Mouse (Mus musculus) fibroblast of lung, adult 2 months (primary cell): ENCODE results near the gene Fscn3.

Experiments used
- DNase-seq: peaks from one replicate; pipeline ENCODE4 v3.0.0-alpha.2; 2011; ENCODE audit warnings: low read depth

Gene Fscn3

DNA sequence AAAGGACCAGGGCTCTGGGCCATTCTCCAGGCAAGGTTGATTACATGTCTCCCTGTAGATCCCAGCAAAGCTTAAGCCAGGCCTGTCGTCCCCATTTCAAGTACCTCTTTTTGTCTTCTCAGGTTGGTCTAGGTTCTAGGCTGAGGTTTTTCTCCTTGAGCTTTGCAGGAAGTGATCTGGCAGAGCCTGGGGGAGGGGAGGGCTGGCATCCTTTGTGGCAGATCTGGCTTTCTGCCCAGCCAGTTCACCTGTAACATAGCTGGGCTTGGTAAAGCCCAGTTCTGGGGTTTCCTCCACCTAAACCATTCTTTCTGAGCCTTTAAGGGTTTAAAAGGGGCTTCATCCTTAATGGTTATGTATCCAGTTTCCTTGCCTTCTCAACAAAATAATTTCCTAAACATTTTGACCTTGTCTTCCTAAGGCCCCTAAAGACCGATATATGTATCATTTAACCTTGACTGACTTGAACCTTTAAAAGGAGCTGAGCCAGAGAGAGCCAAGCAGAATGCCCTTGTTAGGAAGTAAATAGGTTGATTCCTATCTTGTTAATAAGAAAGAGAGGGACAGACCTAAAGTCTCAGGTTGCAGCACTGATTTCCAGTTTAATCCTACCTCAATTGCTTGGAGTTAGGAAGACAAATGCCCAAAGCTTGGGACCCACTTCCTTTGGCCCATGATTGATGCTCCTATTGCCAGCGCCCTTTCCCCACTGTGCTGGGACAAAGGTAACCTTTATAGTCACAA, at the start of gene Fscn3:
Gene Fscn3 (plus strand): TSS at position 694 of the 744 bp plus-strand sequence.
- DNase-seq = no peak

DNA sequence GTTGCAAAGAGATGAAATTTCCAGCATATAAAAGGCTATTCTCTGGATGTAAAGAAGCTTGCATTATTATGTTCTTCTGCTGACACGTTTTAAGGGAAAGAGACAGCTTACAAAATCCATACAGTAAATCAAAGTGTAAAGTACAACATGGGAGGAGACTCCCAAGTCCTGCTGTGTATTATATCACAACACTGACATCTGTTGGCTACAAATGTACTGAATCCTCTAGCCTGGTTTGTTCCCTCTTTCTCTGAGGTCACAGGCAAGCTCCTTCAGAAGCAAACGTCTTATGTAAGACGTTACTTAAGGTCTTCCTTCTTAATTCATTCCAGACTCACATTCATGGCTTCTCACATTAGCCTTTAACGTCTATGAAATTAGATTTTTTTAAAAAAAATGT, 45.6 kb upstream of the Fscn3 start:
- DNase-seq = no peak

DNA sequence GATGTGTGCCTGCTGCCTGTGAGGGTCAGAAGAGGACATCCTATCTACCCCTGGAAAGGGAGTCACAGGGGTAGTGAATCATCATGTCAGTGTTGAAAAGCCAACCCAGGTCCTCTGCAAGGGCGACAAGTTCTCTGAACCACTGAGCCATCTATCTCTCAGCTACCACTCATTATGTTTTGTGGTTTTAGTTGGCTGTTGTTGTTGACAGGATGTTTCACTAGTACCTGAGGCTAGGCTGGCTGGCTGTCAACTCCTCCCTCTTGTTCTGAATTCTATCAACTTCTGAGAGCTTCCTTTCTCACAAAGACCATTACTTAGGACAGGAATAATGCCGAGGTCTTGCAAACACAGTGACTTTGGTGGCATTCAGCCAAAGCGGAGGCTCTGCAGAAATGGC, 42.4 kb upstream of the Fscn3 start:
- DNase-seq = no peak

DNA sequence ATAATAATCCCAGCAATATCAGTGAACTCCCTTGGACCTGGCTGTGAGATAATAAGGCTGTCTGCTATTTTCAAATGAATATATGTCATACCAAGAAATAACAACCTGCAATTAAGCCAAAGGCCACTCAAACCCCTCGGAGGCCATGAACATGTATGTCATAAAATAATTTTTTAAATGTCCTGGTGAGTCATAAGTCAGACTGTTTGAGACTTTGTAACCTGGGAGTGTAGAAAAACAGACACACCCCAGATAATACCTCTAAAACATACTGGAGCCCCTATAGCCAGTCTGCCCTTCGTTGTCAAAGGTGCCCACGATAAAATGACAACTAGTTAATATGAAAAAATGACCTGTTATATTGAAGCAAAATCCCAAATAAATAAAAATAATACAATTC, 38.6 kb upstream of the Fscn3 start:
- DNase-seq = no peak

DNA sequence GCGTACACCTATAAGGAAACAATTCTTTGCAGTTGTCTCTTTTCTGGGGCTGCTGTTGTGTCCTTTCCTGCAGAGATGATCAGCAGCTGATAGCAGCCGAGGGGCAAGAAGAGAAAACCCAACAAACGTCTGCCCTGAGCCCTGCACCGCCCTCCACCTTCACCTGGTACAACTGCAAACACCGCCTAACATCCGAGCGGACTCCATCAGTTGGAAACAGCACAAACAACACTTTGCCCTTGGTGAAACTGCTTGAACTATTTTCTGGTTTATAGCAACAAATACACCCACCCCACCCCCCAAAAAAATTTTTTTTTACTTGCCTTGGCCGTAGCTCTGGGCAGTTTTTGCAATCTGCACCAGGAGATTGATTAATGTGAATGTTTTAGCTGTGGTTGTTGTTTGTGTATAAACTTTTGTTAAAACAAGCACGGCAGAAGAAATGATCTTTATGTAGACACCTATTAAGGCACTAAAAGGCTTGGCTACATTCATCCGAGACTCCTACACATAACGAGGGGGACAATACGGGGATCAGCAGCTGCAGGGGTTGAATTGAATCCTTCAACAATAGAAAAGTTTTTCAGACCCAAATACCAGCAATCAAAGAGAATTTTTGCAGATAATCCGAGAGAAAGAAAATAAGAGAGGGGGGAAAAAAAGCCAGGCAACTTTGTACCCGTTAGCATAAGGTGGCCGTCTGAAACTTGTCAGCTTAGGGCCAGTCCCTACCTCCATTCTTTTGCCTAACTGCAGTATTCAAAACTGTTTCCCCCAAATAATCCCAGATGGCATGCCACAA, 31.3 kb upstream of the Fscn3 start:
- DNase-seq = no peak

DNA sequence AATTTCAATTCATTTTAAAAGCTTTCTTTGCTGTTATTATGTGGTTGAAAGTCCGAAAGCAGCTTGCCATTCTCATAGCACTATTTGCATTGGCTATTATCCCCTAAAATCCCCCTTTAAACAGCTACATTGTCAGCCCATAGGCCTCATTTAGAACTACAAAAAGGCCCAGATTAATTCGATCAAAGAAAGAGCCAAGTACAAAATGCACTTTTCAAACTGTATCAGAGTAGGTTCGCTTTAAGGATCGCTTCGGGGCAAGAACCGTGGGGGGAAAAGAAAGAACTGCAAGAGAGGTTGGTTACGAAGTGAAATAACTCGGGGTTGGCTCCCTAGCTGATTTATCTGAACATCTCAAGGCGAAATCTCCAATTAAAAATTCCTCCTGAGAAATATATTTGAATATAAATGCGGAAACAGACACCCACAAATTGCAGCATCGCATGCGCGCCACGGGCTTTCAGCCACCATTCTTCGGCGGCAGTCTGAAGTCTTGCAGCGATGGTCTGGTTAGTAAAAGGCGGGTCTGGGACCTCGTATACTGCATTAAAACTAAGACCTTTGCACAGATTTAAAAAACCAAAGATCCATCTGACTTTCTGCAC, 30.6 kb upstream of the Fscn3 start:
- DNase-seq = no peak

DNA sequence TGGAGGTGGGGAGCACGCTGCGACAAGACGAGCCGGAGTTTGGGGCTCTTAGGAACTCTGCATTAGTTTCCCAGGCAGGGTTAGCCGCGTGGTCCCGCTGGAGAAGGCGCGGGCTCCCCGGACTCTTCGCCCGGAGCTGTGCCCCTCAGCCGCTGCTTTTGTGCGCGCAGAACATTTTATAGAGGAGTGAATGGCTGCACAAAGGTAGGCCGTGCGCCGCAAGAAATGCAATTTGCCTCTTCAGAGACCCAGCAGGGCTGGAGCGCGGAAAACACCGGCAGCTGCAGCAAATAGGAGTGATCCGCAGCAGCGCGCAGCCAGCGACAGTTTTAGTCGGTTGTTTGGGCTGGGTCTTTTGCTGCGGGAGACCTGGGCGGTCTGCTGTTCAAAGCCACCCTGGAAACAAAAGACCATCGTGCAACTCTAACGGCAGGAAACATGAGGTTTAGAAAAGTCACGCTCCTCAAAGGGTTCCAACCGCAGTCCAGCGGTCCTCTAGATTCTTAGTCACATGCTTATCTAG, 29.8 kb upstream of the Fscn3 start, which contains the start of gene Zfp800:
Gene Zfp800 (minus strand): TSS at position 325 of the 523 bp plus-strand sequence.
- DNase-seq = no peak

DNA sequence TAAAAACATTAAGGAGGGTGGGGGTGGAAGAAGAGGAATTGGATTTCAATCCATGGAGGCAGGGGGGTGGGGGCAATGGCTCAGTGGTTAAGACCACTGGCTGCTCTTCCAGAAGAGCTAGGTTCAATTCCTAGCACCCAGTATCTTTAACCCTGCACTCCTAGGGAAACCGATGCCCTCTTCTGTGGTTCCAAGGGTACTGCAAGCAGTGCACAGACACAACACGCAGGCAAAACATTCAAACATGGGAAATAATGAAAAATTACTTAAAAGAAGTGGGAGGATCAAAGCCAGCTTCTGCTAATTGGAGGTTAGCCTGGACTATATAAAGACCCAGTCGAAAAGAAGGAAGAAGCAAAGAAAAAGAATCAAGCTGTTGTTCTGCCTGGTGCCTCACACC, 28.9 kb upstream of the Fscn3 start:
- no peak for DNase-seq

DNA sequence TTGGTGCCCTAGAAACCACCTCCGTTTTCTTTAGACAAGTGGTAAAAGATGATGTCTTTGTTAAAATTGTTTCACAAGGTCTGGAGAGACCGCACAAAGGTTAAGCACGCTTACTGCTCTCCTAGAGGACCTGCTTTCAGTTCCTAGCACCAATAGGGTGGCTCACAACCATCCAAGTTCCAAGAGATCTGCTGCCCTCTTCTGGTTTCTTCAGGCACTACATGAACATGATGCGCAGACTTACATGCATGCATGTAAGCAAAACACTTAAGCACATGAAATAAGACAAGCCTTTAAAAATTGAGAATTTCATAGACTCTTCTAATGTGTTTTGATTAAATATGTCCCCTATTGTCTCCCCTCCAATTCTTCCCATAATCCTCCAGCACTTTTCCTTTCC, 27.8 kb upstream of the Fscn3 start:
- DNase-seq = no peak

DNA sequence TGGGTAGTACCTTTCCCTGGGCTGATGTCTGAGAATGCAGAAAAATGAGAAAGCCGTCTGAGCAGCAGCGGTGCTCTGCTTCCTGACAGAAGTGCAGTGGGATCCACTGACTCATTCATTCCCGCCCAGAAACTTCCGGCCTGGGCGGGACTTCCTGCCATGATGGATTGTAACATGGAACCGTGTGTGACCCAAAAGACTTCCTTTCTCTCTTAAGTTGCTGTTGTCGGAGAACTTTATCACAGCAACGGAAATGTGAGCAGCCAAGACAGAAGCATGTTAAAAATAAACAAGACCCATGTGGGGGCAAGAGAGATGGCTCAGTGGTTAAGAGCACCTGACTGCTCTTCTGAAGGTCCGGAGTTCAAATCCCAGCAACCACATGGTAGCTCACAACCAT, 17.5 kb upstream of the Fscn3 start:
- no peak for DNase-seq

DNA sequence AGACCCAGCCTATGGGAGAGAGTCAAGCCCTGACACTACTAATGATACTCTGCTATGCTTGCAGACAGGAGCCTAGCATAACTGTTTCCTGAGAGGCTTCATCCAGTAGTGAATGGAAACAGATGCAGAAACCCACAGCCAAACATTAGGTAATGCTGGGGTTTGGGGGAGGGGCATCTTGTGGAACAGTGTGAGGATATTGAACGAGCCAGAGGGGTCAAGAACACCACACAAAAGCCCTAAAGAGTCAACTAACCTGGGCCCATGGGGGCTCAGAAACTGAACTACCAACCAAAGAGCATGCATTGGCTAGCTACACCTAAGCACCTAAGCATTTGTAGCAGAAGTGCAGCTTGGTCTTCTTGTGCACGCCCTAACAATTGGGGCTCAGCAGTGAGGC, 16.4 kb upstream of the Fscn3 start:
- DNase-seq = no peak

DNA sequence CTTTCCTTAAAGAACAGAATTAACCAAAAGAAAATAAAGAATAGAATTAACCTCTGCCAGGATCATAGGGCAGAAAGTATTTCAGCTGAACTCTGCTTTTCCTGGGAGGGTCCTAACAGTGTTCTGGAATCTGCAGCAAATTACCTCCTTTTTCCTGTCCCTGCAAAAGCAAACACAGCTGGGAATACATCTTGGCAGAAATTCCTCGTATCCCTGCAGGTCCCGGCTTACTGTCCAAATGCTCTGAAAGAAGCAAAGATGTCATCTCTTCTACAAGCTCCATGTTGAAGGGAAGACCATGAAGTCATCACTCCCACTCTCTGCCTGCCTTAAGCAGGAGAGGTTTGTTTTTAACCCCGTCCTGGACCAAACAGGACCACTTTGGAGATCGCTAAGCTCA, 10.6 kb upstream of the Fscn3 start:
- no peak for DNase-seq

DNA sequence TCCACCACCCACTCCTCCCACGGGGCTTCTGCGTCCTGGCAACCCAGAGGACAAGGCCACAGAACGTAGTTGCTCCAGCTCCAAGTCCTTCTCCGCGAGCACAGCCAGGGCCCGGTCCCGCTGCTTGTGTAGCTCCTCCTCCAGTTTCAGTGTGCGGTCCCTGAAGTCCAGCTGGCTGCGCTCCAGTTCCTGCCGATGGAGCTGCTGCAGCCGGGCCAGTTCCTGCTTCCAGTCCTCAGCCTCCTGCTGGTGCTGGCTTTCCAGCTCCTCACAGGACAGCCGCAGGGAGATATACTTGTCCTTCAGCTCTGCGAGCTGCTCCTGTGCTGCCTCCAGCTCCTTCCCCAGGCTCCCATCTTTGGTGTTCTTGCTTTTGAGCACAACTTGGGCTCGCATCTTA, 9.1 kb upstream of the Fscn3 start:
- DNase-seq = no peak

DNA sequence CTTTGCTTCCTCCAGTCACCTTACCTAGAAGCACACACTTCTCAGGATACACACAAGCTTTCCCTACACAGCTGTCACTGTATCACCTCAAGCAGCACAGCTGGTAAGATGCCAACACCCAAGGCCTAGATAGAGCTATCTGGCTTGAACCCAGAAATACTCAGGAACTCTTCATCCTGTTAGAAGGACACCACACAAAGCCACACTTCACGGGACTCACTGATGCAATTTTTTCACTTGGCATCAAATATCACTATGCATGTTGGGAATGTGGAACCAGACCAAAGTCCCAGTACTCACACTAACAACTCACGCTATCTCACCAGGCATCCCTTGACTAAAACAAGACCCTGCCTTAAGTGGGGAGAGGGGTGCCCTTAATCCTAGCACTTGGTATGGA, 7.9 kb upstream of the Fscn3 start:
- no peak for DNase-seq

DNA sequence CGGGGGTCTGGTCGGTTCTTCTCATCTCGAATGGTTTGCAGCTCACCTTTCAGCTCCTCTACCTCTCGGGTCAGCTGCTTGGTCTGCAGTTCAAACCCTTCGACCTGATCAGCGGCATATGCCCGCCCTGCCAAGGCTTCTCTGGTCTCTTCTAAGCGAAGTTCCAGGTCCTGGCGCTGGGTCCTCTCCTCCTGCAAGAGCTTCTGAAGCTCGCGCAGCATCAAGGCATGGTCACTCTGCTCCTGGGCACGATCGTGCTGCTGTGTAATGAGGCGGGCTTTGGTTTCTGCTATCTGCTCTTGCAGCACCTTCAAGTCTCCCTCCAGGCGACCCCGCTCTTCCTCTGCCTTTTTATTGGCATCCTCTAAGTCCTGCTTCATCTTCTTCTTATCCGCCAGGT, 7.2 kb upstream of the Fscn3 start:
- no peak for DNase-seq

DNA sequence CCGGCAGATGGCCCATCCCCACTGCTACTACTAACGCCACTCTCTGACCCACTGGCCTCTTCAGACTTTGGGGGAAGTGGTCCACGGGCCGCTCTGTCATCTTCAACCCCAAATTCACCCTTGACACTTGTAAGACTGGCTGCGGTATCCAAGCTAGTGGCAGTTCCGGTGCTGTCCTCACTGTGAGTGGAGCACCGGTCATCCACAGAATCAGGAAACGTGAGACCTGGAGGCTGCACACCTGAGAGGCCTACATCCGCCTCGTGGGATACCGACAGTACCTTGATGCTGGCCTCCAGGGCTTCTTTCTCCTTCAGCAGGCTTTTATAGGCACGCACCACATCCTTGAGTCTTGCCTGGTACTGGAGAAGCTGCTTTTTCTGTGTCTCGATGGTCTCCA, 6.7 kb upstream of the Fscn3 start:
- no peak for DNase-seq

DNA sequence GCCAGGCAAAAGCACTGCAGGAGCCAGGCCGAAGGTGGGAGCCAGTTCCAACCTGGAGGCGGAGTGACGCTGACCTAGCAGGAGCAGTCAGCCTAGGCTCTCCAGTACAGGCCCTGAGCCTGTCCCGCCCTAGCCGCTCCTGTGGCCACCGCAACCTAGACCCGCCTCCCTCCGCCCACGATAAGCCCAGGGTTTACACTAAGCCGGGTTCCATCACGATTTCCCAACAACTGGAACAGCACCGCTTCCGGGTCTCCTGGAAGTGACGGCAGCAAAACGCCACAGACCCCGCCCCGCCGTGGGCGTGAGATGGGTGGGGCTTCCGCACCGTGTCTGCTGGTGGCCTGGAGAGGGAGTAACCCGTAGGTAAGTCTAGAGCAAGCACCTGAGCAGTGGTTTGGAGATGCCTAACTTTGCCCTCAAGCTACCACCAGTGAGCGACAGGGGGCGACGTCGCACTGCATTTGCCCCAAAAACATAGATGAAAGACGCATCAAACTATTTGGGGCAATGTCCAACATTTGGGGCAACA, 6.1 kb upstream of the Fscn3 start:
- peak; percentile 98 for DNase-seq

DNA sequence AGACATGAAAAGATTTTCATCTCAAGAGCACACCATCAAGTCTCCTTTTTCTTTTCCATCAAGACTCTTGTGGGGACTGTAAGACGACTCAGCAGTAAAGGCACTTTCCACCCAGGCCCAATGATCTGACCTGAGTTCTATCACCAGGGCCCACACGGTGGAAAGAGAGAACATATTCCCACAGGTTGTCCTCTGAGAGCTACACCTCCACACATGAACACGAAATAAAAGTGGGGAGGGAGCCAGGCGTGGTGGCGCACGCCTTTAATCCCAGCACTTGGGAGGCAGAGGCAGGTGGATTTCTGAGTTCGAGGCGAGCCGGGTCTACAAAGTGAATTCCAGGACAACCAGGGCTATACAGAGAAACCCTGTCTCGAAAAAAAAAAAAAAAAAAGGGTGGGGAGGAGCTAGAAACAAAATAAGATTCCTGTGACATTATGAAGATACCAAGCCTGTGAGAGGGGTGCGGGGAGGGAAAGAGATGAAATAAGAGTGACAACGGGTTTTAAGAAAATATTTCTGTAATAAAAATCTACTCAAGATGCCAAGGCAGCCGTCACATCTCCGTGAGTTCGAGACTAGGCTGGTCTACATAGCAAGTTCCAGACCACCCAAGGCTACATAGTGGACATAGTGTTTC, 4.8 kb upstream of the Fscn3 start:
- no peak for DNase-seq

DNA sequence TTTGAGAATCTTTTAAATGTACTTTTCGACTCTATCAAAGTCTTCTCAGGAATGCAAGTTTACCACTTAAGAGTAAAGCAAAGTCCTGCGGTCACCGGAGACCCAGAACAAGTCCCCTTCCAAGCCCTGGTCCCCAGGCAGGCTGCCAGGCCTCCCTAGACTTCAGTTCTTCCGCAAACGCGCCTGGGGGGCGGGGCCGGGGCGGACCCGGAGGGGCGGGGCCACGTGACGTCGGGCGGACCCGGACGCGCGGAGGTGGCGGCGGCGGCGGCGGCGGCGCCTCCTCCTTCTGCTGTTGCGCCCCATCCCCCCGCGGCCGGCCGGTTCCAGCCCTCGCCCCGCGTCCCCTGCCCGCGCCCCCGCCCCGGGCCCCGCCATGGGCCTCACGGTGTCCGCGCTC, 4.3 kb upstream of the Fscn3 start, which contains the start of gene Arf5:
Gene Arf5 (plus strand): TSS at position 248 of the 400 bp plus-strand sequence.
- peak; percentile 43 for DNase-seq

DNA sequence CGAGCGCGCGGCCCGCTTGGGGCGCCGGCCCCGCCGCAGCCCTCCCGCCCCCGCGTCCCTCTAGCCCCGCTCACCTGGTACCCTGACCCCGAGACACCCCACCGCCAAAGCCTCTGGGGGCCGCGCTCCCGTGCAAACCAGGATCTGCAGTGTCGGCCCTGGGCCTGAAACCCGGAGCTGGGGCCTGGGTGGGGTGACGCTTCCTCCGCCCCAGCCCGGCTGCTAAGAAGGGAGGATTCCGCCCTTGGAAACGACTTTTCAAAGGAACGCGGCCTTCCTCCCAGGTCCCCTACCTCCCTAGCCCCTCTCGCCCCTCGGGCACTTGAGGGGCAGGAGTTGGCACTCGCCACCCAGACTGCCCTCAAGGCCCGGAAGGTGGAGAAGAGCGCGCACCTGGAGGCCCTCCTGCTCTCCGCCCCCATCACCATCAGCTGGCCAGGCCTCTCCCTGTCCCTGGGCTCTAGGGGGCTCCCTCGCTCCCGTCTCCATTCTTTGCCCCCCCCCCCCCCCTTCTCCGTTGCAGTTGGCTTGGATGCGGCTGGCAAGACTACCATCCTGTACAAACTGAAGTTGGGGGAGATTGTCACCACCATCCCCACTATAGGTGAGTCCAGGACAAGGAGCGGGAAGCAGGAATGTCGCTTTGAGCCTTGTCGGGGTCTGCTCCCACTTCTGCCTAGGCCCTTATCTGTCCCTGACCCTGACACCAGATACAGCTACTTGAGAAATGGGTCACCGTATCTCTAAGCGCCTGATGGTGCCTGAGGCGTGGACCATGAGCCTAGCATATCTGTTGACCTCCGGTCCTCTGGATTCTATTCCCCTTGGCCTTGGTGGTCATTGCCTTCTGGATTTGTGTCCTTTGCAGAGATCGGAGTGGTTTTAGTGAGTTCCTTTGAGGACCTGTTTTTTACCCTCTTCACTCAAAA, 3.6 kb upstream of the Fscn3 start:
- DNase-seq = no peak

DNA sequence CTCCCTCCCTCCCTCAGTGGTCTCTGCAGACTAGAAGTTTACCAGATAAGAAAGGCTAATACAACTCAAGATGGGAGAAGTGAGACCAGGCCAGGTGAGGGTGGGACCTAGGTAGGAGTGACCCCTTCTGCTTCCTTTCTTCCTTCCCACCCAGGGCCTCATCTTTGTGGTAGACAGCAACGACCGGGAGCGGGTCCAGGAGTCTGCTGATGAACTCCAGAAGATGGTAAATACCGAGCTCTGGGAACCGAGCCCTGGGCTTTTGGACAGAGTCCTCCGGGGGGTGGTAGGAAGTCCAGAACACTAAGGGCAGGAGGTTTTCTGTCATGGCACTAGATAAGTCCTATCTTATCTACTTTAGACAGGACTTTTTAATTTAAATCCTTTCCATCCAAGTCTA, 2.6 kb upstream of the Fscn3 start:
- DNase-seq = no peak
